Mouse (Mus musculus) stomach, postnatal 0 days (tissue): ENCODE results near the gene Rmdn3. TPM values are rescaled to one million over a fixed set of nuclear protein-coding genes. Genes with fewer than 3 reads are reported as not detected.

Source experiments
- ATAC-seq: fragments of 200-750 bp; cut with Nextera tagmentation; 2 replicates; pipeline ENCODE4 v1.8.0; 2017; ENCODE audit not compliant: low FRiP score, low TSS enrichment
- DNase-seq: peaks from one replicate; pipeline ENCODE4 v3.0.0-alpha.2; 2016; ENCODE audit warnings: low spot score
- H3K27ac ChIP-seq: fragments of 300-500 bp; sonication (generic); replicated peaks from 2 replicates; pipeline ENCODE4 v1.5.1; 2014; ENCODE audit warnings: mild to moderate bottlenecking, control low read depth
- H3K27me3 ChIP-seq: fragments of 300-500 bp; sonication (generic); 2 replicates; pipeline ENCODE4 v1.6.1; 2014; ENCODE audit warnings: low read length; ENCODE audit not compliant: control insufficient read depth, insufficient read depth
- H3K36me3 ChIP-seq: fragments of 300-500 bp; sonication (generic); 2 replicates; pipeline ENCODE4 v1.6.1; 2014; ENCODE audit warnings: low read length, mixed read lengths; ENCODE audit not compliant: control insufficient read depth, insufficient read depth
- H3K4me1 ChIP-seq: fragments of 300-500 bp; sonication (generic); replicated peaks from 2 replicates; pipeline ENCODE4 v1.6.1; 2014; ENCODE audit warnings: antibody characterized with exemption; ENCODE audit not compliant: control insufficient read depth, insufficient read depth
- H3K4me2 ChIP-seq: fragments of 300-500 bp; sonication (generic); replicated peaks from 2 replicates; pipeline ENCODE4 v1.6.1; 2014; ENCODE audit warnings: low read depth, mild to moderate bottlenecking, control low read depth, moderate library complexity
- H3K4me3 ChIP-seq: fragments of 300-500 bp; sonication (generic); 2 replicates; pipeline ENCODE4 v1.5.1; 2014; ENCODE audit warnings: low read depth, low read length, control low read depth
- H3K9ac ChIP-seq: fragments of 300-500 bp; sonication (generic); 2 replicates; pipeline ENCODE4 v1.6.1; 2014; ENCODE audit warnings: mild to moderate bottlenecking, low read length, control low read depth, mixed read lengths
- H3K9me3 ChIP-seq: fragments of 300-500 bp; sonication (generic); 2 replicates; pipeline ENCODE4 v1.6.1; 2016; ENCODE audit warnings: low read length; ENCODE audit not compliant: control insufficient read depth
- CTCF ChIP-seq: IDR thresholded peaks from 2 replicates; pipeline ENCODE4 v1.5.1; 2016; ENCODE audit warnings: antibody characterized with exemption, low read depth, mild to moderate bottlenecking, moderate library complexity
- EP300 ChIP-seq: optimal IDR thresholded peaks from 2 replicates; pipeline ENCODE3; 2016; ENCODE audit warnings: antibody characterized with exemption
- WGBS: fragments of 180-500 bp; shearing (Covaris S2); extraction: QIAGEN DNeasy Blood & Tissue Kit; methylation state at CpG from one replicate; pipeline ENCODE4 v1.1.7; 2014; 5-methylcytosine and 5-hydroxymethylcytosine counted together
- polyA plus RNA-seq: library from polyadenylated mRNA; unstranded; fragments of >200 nt; fragmentation: Nextera tagmentation; extraction: Ambion mirVana; gene quantifications from 2 replicates; pipeline ENCODE4 v1.2.1, GENCODE M21; 2015

Rmdn3 gene
- polyA plus RNA-seq, 1 experiment from 2014 or later, result 40.1 TPM

DNA sequence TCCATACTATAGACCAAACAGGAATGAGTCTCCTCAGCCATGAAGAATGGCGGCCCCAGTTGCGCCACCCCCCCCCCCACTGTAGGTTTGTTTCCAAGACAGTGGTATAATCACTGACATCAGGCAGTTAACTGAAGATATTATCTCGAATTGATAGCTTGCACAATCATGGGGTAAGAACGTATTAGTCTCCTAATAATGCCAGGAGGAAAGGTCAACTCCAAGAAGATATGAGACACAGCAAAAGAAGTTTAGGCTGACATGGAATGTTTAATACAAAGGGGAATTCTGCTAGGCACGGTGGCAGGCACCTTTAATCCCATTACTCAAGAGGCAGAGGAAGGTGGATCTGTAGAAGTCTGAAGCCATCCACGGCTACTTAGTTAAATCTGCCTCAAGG lies 10.4 kb downstream of the Rmdn3 start:
- Histone ChIP-seq H3K36me3 (peaks cover 27% of the 10 kb centered on the region), H3K9ac (no peak overlapping the region), H3K4me2 (no peak overlapping the region), H3K4me1 (no peaks in the 10 kb centered on the region), H3K9me3 (no peaks in the 10 kb centered on the region), H3K4me3 (no peak overlapping the region), H3K27me3 (no peaks in the 10 kb centered on the region), H3K27ac (no peak overlapping the region)
- DNase-seq, result no peak
- no peak for ATAC-seq
- TF ChIP-seq EP300 (no peak), CTCF (no peak)
- WGBS, result 86% methylated on average over 6 of the region's 6 CpGs

DNA sequence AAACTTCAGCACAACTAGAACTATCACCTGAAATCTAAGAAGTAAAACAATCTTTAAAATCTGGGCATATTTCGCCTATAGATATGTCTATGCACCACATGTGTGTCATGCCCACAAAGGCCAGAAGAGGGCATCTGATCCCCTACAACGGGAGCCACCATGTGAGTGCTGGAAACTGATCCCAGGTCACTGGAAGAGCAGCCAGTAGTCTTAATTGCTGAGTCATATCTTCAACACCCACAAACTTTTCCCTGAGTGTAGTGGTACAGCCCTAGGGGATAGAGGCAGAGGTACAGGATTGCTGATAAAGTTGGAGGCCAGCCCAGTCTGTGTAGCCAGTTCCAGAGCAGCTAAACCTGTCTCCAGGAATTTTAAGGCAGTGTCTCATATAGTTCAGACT lies 11.6 kb downstream of the Rmdn3 start:
- no peak for DNase-seq
- Histone ChIP-seq H3K9me3 (no peaks in the 10 kb centered on the region), H3K36me3 (peaks cover 20% of the 10 kb centered on the region), H3K4me1 (no peaks in the 10 kb centered on the region), H3K4me2 (no peak overlapping the region), H3K27me3 (no peaks in the 10 kb centered on the region), H3K4me3 (no peak overlapping the region), H3K9ac (no peak overlapping the region), H3K27ac (no peak overlapping the region)
- WGBS, result 92% methylated on average over 2 of the region's 2 CpGs
- no peak for ATAC-seq
- no peak for TF ChIP-seq EP300
- peak; percentile 64 for TF ChIP-seq CTCF

DNA sequence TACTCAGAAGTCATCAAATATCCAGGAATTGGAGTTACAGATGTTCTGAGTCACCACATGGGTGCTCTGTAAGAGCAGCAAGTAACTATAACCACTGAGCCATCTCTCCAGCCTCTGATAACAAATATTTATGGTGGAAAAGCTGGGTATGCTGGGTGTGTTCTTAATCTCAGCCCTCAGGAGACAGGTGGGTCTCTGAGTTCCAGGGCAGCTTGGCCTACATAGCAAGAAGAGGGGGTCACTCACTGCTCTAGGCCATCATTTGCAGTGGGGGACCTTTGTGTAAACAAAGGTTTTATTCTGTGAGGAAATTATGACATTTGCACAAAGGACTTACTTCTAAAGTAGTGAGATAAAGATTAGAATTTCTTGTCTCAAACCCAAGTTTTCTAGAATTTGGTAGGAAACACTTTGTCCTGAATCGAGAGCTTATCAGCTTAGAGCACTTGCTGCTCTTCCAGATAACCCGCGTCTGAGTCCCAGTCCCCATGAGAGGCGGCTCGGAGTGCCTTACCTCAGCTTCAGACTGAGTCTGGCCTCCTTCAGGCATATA lies 20.4 kb downstream of the Rmdn3 start:
- no peaks in the 10 kb centered on the region for H3K4me1 ChIP-seq
- H3K36me3 ChIP-seq, result peaks cover 12% of the 10 kb centered on the region
- H3K4me2 ChIP-seq, result no peak overlapping the region
- no peaks in the 10 kb centered on the region for H3K27me3 ChIP-seq
- H3K4me3 ChIP-seq, result no peak overlapping the region
- H3K9me3 ChIP-seq, result no peaks in the 10 kb centered on the region
- no peak overlapping the region for H3K9ac ChIP-seq
- TF ChIP-seq CTCF (no peak), EP300 (no peak)
- no peak overlapping the region for H3K27ac ChIP-seq
- ATAC-seq, result no peak
- WGBS, result 75% methylated on average over 5 of the region's 5 CpGs
- no peak for DNase-seq

DNA sequence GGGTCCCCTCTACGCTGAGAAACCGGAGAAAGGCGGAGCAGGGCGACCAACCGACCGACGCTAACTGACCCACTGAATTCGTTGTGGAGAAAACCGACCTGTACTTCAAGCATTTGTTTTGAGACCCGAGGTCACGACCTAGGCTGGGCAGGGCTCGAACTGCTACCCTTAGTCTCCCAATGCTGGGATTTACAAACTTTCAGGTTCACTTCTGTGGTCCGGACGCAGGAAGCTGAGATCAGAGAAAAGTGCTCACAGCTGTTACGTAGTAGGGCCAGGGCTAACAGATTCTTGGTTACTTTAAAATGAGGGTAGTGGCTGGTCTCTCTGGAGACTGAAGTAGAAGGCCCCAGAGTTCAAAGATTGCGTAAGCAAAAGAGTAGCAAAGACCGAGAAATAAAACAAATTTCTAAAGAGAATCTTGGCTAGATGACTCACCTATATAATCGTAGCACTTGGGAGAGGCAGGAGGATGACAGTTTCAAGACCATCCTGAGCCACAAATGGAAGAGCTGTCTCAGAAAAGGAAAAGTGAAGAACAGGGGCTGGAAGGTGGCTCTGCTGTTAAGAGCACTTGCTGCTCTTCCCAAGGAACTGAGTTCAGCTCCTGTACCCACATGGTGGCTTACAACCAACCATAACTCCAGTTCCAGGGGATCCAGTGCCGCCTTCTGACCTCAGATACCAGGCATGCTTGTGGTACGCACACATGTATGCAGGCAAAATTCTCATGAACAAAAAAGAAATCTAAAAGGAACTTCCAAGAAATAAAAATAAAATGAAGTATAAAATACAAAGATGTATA lies 43.5 kb downstream of the Rmdn3 start:
- ATAC-seq, result no peak
- H3K4me1 ChIP-seq, result no peaks in the 10 kb centered on the region
- H3K36me3 ChIP-seq, result no peaks in the 10 kb centered on the region
- no peaks in the 10 kb centered on the region for H3K27me3 ChIP-seq
- TF ChIP-seq EP300 (no peak), CTCF (no peak)
- 7% methylated on average over 20 of the region's 20 CpGs for WGBS
- H3K27ac ChIP-seq, result peak overlapping the region; percentile 90
- peak overlapping the region; percentile 68 for H3K9ac ChIP-seq
- DNase-seq, result no peak
- H3K4me3 ChIP-seq, result peak overlapping the region; percentile 70
- H3K9me3 ChIP-seq, result no peaks in the 10 kb centered on the region
- H3K4me2 ChIP-seq, result peak overlapping the region; percentile 95

DNA sequence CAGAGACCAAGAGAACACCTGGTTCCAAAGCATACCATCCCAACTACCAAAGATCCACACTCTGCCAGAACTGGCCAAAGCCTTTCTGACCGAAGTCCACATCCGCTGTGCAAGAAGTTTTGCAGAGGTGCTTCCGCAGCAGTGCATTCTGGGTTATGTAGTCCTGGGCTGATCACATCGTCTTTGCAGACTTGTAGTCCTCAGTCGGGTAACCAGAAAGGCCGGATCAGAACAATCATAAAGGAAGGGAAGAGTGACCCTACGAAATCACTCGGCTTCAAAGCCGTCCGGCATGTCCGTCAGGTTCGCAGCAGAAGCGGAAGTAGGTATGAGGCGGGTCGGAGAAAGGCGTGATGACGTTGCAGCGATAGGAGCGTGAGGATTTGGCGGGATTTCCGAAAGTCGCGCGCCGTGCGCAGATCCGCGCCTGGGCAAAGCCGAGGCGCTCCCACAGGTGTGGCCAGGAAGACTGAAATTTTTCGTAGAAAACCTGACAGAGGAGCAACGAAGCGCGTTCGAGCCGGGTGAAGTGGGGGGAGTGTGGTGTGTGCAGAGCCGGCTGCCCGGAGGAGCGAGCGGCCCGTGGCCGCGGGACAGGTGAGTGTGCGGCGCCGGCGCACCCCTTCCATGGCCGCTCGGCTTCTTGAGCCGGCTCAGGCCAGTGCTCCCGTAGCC lies 44.3 kb downstream of the Rmdn3 start, which contains the start of gene Rad51:
TSS of gene Rad51 (plus strand) at position 356 of the 675 bp plus-strand sequence.
- DNase-seq (peak; percentile 92), ATAC-seq (peak; percentile 97)
- Histone ChIP-seq H3K4me2 (peak within 1 kb of the TSS; percentile 95), H3K9ac (peak within 1 kb of the TSS; percentile 68), H3K27me3 (no peaks in the 10 kb centered on the region), H3K27ac (peak within 1 kb of the TSS; percentile 90), H3K4me1 (no peaks in the 10 kb centered on the region), H3K36me3 (no peaks in the 10 kb centered on the region), H3K9me3 (no peaks in the 10 kb centered on the region), H3K4me3 (peak within 1 kb of the TSS; percentile 70)
- under 1% methylated on average over 51 of the region's 51 CpGs for WGBS
- TF ChIP-seq CTCF (no peak), EP300 (no peak)
